Mouse (Mus musculus) inflammation-experienced regulatory T-cells, adult 16 weeks (primary cell): ENCODE data around the gene Slc1a2. TPM values are rescaled to one million over a fixed set of nuclear protein-coding genes. Genes with fewer than 3 reads are reported as not detected.

Source experiments
- polyA plus RNA-seq: library from polyadenylated mRNA; unstranded; fragments of 100-300 nt; shearing (Covaris generic); gene quantifications from one replicate; pipeline ENCODE4 v1.2.1, GENCODE M21; 2017

Slc1a2 gene
- polyA plus RNA-seq: 0.07 TPM

GRCm38 (mm10) chr2:102658163-102658660 lies at the start of gene Slc1a2:
Gene Slc1a2 (plus strand): TSS chr2:102658659.

Other genes with a start within 250 kb of the Slc1a2 start
- not detected for gene Fjx1, start 206.2 kb upstream of the Slc1a2 start, polyA plus RNA-seq
- gene Pamr1, start 108.6 kb upstream of the Slc1a2 start, polyA plus RNA-seq: not detected
- 108 TPM for gene Cd44, start 243.0 kb downstream of the Slc1a2 start, polyA plus RNA-seq